Mouse (Mus musculus) liver, embryonic 11.5 days (tissue): Measurements from ENCODE around the gene Dnah7a. TPM values are rescaled to one million over a fixed set of nuclear protein-coding genes. Genes with fewer than 3 reads are reported as not detected.
"Not testable (repeated sequence)": the region's sequence is repeated elsewhere in the genome, so short reads cannot be mapped to it uniquely, and the experiment has no call there.

Experiments used
- ATAC-seq: fragments of 200-750 bp; cut with Nextera tagmentation; replicated peaks from 2 replicates; pipeline ENCODE4 v1.8.0; 2017; ENCODE audit warnings: moderate number of reproducible peaks, mild to moderate bottlenecking, moderate TSS enrichment, moderate library complexity; ENCODE audit not compliant: low FRiP score
- DNase-seq: peaks from one replicate; pipeline ENCODE4 v3.0.0-alpha.2; 2017; ENCODE audit warnings: low spot score
- H3K27ac ChIP-seq: fragments of 300-500 bp; sonication (generic); 2 replicates; pipeline ENCODE4 v1.5.1; 2014; ENCODE audit warnings: mild to moderate bottlenecking, low read depth, low read length, control low read depth
- H3K27me3 ChIP-seq: fragments of 300-500 bp; sonication (generic); replicated peaks from 2 replicates; pipeline ENCODE4 v1.6.1; 2014; ENCODE audit warnings: low read length, mixed read lengths; ENCODE audit not compliant: control insufficient read depth, insufficient read depth
- H3K36me3 ChIP-seq: fragments of 300-500 bp; sonication (generic); 2 replicates; pipeline ENCODE4 v1.6.1; 2014; ENCODE audit warnings: mild to moderate bottlenecking, low read length, moderate library complexity, mixed read lengths; ENCODE audit not compliant: control insufficient read depth, insufficient read depth
- H3K4me1 ChIP-seq: fragments of 300-500 bp; sonication (generic); replicated peaks from 2 replicates; pipeline ENCODE4 v1.6.1; 2014; ENCODE audit warnings: low read length, mixed read lengths; ENCODE audit not compliant: control insufficient read depth, insufficient read depth
- H3K4me2 ChIP-seq: fragments of 300-500 bp; sonication (generic); 2 replicates; pipeline ENCODE4 v1.6.1; 2014; ENCODE audit warnings: mild to moderate bottlenecking, control low read depth, moderate library complexity
- H3K4me3 ChIP-seq: fragments of 300-500 bp; sonication (generic); 2 replicates; pipeline ENCODE4 v1.5.1; 2014; ENCODE audit warnings: low read depth, low read length, control low read depth
- H3K9ac ChIP-seq: fragments of 300-500 bp; sonication (generic); 2 replicates; pipeline ENCODE4 v1.6.1; 2014; ENCODE audit warnings: low read depth, low read length, control low read depth
- H3K9me3 ChIP-seq: fragments of 300-500 bp; sonication (generic); 2 replicates; pipeline ENCODE4 v1.6.1; 2016; ENCODE audit warnings: low read length, inconsistent platforms, mixed read lengths; ENCODE audit not compliant: control insufficient read depth
- WGBS: fragments of 180-500 bp; shearing (Covaris S2); extraction: QIAGEN DNeasy Blood & Tissue Kit; methylation state at CpG from one replicate; pipeline ENCODE4 v1.1.7; 2014; 5-methylcytosine and 5-hydroxymethylcytosine counted together
- polyA plus RNA-seq: library from polyadenylated mRNA; unstranded; fragments of >200 nt; fragmentation: Nextera tagmentation; extraction: Ambion mirVana; gene quantifications from 2 replicates; pipeline ENCODE4 v1.2.1, GENCODE M21; 2014

Gene Dnah7a
- polyA plus RNA-seq, 1 experiment from 2014 or later, result 0.48 TPM

DNA sequence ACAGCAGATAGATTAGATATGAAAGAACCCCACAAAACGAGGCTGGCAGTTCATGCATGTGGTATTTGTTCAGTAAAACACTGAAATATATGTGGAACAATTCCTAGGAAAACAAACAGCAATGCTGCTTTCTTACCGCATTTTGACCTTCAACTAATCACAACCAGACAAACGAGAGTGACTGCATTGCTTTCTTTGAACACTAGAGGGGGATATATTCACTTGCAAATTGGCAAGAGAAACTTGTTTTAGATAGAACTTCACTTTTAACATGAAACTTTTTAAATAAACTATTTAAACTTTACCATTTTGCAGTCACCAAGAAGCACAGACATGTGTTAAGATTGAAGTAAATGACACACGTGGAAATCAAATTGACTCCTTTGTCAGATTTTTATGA, 8.9 kb upstream of the Dnah7a start:
- Histone ChIP-seq H3K4me3 (no peak overlapping the region), H3K27me3 (no peaks in the 10 kb centered on the region), H3K4me2 (no peak overlapping the region), H3K9me3 (no peaks in the 10 kb centered on the region), H3K36me3 (no peaks in the 10 kb centered on the region), H3K9ac (no peak overlapping the region), H3K27ac (no peak overlapping the region), H3K4me1 (no peaks in the 10 kb centered on the region)
- DNase-seq (no peak), ATAC-seq (no peak)
- WGBS, result 5% methylated on average over 4 of the region's 4 CpGs

GRCm38 (mm10) chr1:53713383-53713782, 6.8 kb upstream of the Dnah7a start:
- not testable (repeated sequence) for H3K4me3 ChIP-seq, H3K27ac ChIP-seq, H3K9ac ChIP-seq, ATAC-seq, H3K4me2 ChIP-seq, H3K9me3 ChIP-seq, H3K36me3 ChIP-seq, DNase-seq, H3K4me1 ChIP-seq, H3K27me3 ChIP-seq
- WGBS, result 77% methylated on average over 2 of the region's 3 CpGs

DNA sequence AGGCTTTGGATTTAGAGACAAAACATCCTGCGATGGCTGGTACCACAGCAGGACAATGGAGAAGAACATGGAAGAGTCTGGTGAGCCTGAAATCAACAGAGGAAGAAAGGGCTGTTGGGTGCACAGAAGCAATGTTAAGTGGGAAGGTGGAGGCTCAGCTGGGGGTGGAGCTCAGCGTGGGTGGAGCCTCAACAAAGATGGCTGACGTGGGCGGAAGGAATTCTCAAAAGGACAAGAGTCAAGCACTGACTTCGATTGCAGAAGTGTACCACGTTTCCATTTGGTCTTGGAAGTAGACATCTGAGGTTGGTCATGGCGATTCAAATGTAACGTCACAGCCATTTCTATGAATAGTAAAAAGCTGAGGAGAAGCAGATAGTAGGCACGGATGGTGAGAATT, 4.5 kb upstream of the Dnah7a start:
- H3K4me3 ChIP-seq, result no peak overlapping the region
- WGBS, result 85% methylated on average over 9 of the region's 9 CpGs

DNA sequence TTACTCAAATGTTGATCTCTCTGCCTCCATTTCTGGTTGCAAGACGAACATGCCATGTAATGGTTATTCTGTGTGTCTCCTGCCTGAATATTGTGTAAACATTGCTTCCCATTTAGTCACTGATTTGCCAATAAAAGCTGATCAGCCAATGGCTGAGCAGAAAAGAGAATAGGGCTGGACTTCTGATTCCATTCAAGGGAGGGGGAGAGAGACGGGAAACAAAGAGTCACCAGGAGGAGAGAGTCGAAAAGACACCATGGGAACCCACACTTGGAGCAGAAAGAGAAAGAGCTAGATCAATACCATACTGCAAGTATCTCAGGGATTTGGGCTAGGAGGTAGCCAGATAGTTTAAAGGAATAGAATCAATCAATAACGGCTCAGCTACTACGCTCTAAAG, 3.0 kb upstream of the Dnah7a start:
- WGBS, result 74% methylated on average over 5 of the region's 5 CpGs

More for the DNA sequence above, 4.5 kb upstream of the Dnah7a start:
- Histone ChIP-seq H3K9me3 (no peaks in the 10 kb centered on the region), H3K4me2 (no peak overlapping the region), H3K36me3 (no peaks in the 10 kb centered on the region), H3K4me1 (no peaks in the 10 kb centered on the region), H3K27ac (no peak overlapping the region), H3K27me3 (no peaks in the 10 kb centered on the region), H3K9ac (no peak overlapping the region)
- no peak for ATAC-seq
- no peak for DNase-seq

GRCm38 (mm10) chr1:53704164-53704563, 2.4 kb downstream of the Dnah7a start:
- Histone ChIP-seq H3K27ac (no peak overlapping the region), H3K4me3 (no peak overlapping the region), H3K9ac (no peak overlapping the region), H3K36me3 (no peaks in the 10 kb centered on the region), H3K9me3 (no peaks in the 10 kb centered on the region), H3K27me3 (no peaks in the 10 kb centered on the region), H3K4me2 (no peak overlapping the region), H3K4me1 (no peaks in the 10 kb centered on the region)
- ATAC-seq (no peak), DNase-seq (no peak)
- 83% methylated on average over 5 of the region's 5 CpGs for WGBS

More for the DNA sequence above, 3.0 kb upstream of the Dnah7a start:
- not testable (repeated sequence) for H3K9me3 ChIP-seq, H3K9ac ChIP-seq, H3K27ac ChIP-seq, DNase-seq, H3K4me1 ChIP-seq, H3K4me2 ChIP-seq, H3K27me3 ChIP-seq, ATAC-seq, H3K36me3 ChIP-seq, H3K4me3 ChIP-seq

DNA sequence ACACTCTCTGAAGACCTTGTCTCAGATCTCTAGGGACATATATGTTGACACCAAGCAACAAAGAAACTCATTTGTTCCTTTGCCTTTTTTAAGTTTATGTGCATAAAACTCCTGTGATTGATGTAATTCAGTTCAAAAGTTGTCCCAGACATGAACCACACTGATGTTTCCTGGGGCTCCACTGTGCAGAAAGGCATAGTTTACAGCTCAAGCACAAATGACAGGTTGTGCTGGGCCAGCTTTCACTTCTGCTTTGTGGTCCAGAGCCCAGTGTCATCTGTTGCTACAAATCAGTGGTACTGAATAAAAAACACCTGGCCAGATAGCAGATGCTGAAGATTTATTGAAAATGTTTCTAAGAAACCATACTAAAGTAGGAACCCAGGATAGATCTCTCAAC, 42.3 kb downstream of the Dnah7a start:
- H3K9me3 ChIP-seq, ATAC-seq, H3K27ac ChIP-seq, H3K4me2 ChIP-seq, H3K9ac ChIP-seq, H3K4me1 ChIP-seq, DNase-seq, H3K36me3 ChIP-seq, H3K27me3 ChIP-seq, H3K4me3 ChIP-seq: not testable (repeated sequence)

GRCm38 (mm10) chr1:53639865-53640794, 66.5 kb downstream of the Dnah7a start:
- no peak overlapping the region for H3K4me2 ChIP-seq
- no peak overlapping the region for H3K9ac ChIP-seq
- H3K36me3 ChIP-seq, result no peaks in the 10 kb centered on the region
- no peak overlapping the region for H3K4me3 ChIP-seq
- H3K27ac ChIP-seq, result no peak overlapping the region
- no peaks in the 10 kb centered on the region for H3K27me3 ChIP-seq
- ATAC-seq, result no peak
- H3K9me3 ChIP-seq, result no peaks in the 10 kb centered on the region
- no peak for DNase-seq
- H3K4me1 ChIP-seq, result no peaks in the 10 kb centered on the region
- WGBS, result 69% methylated on average over 8 of the region's 8 CpGs

DNA sequence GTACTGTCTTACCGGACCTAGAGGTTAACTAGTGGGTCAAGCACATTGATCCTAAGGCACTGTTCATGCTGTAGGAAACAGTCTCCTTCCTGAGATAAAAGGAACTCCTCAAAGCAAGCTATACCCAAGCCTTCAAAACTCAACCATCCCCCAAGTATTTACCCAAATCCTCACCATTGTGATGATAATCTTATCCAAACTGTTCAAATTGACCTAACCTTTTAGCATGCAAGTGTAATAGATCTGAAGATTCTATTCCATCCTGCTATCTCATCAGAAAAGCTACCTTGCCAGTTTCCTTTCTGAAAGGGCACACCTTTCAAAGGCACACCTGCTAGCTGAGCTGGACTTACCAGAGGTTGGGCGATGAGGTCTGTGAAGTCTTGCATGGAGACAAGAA, 70.9 kb downstream of the Dnah7a start:
- not testable (repeated sequence) for ATAC-seq, H3K9me3 ChIP-seq, H3K4me1 ChIP-seq, H3K27ac ChIP-seq, H3K4me3 ChIP-seq, DNase-seq, H3K4me2 ChIP-seq, H3K27me3 ChIP-seq, H3K9ac ChIP-seq, H3K36me3 ChIP-seq
- WGBS, result 62% methylated on average over 2 of the region's 2 CpGs

GRCm38 (mm10) chr1:53632040-53632439, 74.5 kb downstream of the Dnah7a start:
- not testable (repeated sequence) for H3K9ac ChIP-seq, H3K4me1 ChIP-seq, H3K4me2 ChIP-seq, H3K27ac ChIP-seq, H3K9me3 ChIP-seq, H3K36me3 ChIP-seq, H3K4me3 ChIP-seq, H3K27me3 ChIP-seq, DNase-seq, ATAC-seq
